Mouse (Mus musculus) naive thymus-derived CD4-positive, alpha-beta T cell, adult 2 months (primary cell): ENCODE results near the gene Chaf1b.

Source experiments
- DNase-seq: peaks from one replicate; pipeline ENCODE4 v3.0.0-alpha.2; 2011; ENCODE audit warnings: low read depth

Chaf1b gene

DNA sequence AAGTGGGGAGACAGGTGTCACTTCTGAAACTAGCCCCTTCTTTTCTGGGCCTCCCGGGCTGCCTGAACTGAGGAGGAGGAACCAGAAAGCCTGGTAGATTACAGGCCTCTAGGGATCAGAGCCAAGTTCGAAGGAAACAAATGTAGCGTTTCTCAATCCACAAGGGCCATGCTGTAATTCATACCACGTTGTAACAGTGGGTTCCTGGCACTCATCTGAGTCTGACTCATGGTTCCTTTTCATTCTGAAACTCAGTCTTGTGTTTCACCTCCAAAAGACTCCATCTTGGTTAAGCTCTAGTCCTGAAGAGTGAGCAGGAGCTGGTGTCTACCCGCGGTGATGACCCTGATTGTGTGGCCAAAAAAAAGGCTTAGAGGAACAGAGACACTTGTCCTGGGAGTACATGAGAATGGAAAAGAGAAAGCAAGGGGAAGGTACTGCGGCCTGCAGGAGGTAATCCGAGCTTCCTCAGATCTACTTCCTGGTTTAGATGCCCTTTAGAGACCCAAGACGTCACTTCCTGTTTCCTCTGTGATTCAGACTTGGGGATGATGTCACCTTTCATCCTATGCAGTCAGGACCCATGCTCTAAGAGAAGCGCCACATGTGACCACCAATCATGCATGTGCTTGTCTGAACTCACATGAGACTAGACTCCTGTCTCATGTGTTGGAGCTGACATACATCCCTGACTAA lies 30.3 kb downstream of the Chaf1b start:
- DNase-seq: peak; percentile 82

DNA sequence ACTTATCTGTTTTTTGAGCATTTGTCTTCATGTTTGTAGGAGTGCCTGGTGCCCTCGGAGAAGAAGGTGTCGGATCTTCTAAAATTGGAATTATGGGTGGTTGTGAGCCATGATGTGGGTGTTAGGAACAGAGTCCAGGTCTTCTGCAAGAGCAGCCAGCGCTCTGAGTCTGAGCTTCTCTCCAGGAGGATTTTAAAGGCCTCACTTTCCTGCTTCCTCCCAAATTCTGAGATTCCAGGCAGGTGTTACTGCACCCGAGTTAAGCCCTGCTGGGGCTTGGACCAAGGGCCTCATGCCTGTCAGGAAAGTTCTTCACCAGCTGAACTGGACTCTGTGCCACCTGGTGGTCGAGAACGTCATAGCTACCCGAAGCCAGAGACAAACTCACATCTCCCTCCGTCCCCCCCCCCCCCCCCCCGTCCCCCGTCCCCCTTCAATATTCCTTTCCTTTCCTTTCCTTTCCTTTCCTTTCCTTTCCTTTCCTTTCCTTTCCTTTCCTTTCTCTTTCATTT lies 31.7 kb downstream of the Chaf1b start:
- peak; percentile 77 for DNase-seq

- peak; percentile 93 for DNase-seq
Measured at GRCm38 (mm10) chr16:93917712-93918678, 34.3 kb downstream of the Chaf1b start.

DNA sequence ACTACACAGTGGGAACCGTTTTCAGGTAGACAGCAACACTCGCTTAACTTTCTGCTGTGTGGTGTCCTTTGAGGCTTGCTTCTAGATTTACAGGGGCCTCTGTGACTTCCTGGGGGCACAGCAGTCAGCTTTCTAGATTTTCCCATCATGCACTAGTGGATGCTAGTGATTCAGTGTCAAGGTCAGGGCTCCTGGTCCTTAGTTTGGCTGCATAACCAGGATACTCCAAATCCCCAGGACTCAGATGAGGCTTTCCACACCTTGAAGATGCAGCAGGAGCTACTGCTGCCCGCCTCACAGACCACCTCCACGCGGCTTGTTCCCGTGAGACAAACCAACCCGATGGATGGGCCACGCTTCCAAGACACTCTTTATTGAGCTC lies 35.0 kb downstream of the Chaf1b start:
- DNase-seq: no peak

DNA sequence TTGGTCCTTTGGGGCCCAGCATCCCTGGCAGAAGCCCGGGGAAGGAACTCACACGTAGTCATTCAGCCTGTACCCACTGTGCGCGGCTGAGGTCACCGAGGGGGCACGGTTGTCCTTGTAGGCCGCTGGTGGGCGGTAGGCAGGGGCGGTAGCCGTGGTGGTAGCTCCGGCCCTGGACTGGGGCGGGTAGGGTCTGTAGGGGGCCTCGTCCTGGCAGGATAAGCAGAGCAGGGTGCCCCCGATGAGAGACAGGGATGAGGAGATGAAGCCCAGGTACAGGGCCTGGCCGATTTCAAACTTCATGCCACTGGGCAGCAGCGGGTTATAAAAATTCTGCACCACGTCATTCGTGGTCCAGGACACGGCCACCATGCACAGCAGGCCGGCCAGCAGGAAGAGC lies 35.5 kb downstream of the Chaf1b start:
- no peak for DNase-seq

DNA sequence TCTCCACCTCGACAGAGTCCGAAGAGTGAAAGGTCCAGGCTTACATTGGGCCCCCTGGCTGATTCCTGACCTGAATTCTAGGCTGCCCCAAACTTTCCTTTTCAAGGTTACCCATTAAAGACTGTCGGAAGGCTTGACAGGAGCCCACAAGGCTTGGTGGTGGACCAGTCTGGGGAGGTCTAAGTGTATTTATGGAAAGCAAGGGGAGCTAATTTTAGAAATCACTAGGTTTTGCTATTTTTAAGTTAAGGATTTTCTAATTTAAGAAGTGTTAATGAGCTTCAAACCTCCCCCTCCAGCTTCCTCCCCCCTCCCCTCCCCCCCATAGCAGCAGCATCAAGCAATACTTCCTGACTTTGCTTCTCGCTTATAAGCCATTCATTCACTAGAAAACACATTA lies 37.0 kb downstream of the Chaf1b start:
- DNase-seq: peak; percentile 26

DNA sequence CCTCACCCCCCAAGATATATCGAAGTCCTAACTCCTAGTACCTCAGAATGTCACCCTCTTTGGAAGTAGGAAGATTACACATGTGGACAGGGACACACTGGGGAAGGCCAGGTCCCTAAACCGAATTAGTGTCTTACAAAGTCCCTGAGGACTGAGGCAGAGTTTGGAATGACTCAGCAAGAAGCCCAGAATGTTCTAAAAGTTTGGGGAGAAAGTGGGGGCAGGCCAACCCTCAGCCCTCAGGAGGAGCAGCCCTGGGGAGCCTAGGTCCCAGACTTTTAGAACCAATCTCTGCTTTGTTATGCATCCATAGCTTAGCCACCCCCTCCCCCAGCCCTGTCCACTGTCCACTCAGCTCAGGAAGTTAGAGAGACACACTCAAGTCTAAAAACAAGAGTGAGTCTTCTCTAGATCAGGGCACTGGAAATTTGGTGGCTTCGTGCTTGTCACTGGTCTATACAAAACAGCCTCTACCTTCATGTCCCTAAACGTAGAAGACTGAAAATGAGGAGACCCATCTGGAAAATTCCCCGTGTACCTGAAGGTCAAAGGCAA lies 39.2 kb downstream of the Chaf1b start:
- DNase-seq: no peak

- DNase-seq: no peak
Measured at GRCm38 (mm10) chr16:93923788-93924187, 40.1 kb downstream of the Chaf1b start.

- DNase-seq: no peak
Measured at GRCm38 (mm10) chr16:93925684-93926247, 42.1 kb downstream of the Chaf1b start.

DNA sequence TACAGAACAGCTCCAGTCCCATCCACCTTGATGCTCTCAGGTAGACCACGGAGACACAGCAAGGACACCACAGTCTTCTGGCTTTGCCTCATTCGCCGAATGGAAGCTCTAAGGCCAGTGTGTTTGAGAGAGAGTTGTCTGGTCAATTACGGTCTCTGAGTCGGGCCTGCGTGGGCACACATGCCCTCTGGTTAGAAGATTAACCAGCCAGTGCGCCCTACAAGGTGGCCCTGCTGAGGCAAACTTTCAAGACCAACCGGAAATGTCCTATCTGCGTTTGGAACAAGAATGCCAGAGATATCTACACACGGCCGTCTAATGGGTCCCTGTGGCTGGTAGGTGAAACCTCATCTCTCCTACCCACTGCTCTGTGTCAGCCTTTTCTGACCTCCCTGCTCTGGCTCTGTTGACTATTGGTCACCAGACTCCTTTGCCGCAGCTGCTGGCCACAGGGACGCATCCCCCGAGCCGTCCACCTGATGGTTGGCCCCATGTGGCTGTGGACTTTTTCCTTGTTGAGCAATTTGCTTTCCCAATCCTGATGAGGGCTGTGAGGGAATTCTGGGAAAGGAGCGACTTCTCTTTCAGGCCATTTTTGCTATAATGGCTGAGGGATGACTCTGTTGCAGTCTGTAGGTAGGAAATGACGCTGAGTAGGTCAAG lies 45.8 kb downstream of the Chaf1b start:
- no peak for DNase-seq

DNA sequence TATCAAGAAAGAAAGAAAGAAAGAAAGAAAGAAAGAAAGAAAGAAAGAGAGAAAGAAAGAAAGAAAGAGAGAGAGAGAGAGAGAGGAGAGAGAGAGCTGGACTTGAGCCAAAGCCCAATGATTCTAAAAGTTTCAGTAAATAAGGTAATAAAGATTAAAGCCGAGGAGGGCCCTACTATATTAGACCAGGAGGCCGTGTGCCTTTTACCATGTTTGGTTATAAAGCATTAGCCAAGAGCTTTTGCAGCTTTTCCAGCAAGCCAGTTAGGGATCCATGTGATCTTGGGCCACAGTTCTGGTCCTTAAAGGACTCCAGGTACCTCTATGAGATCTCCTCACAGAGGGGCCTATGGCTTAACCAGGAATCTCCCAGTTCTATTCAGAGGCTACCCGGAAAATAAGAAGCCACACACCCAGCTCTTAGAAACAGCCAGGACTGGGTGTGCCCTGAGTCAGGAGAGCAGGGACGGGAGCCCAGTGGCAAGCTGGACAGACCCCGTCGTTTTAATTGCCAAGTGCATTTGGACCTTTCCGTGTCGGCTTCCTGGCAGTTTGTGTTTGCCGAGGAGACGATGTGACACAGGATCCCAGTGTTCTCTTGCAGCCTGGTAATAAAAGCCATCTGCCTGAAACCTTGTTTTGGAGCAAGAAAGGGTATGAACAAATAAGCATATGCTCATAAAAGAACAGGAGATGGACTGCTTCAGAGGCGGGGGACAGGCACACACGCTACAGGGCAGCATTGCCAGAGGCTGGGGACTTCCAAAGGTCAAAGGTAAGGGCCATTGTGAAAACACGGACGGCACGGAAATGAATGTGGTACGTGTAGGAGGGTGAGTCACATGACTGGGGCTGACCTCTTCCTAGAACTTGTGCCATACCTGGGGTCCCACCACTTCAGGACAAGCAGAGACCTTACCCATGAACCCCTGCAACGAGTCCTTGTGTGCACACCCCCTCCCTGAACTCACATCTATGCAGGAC lies 48.8 kb downstream of the Chaf1b start:
- DNase-seq: no peak

GRCm38 (mm10) chr16:93934588-93934987 lies 50.9 kb downstream of the Chaf1b start:
- peak; percentile 46 for DNase-seq

- DNase-seq: peak; percentile 62
Measured at GRCm38 (mm10) chr16:93935009-93935408, 51.3 kb downstream of the Chaf1b start.

DNA sequence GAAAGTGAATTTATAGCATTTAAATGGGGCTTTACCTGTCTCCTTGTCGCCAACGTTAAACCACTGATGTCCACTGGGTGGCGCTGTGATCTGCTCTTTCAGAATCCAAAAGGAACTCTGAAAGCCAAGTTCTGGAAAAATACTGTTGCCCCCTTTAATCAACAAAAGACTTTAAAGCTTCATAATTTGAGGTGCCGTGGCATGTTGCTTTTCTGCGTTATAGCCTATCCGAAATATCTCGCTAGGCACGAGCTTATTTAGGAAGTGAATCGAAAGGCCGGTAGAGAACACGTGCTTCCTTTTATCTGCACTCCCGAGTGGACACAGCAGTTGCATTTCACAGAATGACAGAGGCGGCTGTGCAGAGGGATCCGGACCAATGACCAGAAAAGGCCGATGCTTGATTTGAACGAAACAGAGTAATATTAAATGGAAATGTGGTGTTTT lies 54.7 kb downstream of the Chaf1b start:
- peak; percentile 81 for DNase-seq

GRCm38 (mm10) chr16:93939961-93940360 lies 56.3 kb downstream of the Chaf1b start:
- no peak for DNase-seq

GRCm38 (mm10) chr16:93941781-93942567 lies 58.3 kb downstream of the Chaf1b start:
- no peak for DNase-seq

DNA sequence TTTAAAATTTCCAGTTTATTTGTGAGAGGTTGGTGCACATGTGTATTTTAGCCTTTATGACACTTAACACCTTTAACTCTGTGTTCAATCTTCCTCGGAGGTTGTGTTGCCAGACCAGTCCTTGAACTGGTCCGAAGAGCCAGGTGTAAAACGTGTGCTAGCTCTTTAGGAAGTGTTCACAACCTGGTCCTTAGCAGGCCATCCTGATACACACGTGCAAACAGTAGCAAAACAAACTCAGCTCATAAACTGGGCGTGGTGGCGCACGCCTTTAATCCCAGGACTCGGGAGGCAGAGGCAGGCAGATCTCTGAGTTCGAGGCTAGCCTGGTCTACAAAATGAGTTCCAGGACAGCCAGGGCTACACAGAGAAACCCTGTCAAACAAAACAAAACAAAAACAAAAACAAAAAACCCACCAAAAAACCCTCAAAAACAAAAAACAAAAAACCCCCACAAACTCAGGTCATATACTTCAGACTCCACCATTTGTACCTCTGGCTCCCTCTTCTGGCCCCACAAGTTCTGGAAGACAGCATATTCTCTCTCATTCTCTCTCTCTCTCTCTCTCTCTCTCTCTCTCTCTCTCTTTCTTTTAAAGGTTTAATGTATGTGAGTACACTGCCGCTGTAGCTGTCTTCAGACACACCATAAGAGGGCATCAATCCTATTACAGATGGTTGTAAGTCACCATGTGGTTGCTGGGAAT lies 59.2 kb downstream of the Chaf1b start:
- DNase-seq: no peak

GRCm38 (mm10) chr16:93944301-93944700 lies 60.6 kb downstream of the Chaf1b start:
- no peak for DNase-seq

- DNase-seq: no peak
Measured at GRCm38 (mm10) chr16:93947396-93947795, 63.7 kb downstream of the Chaf1b start.
